Mouse (Mus musculus): ENCODE measurements at regions not wholly inside any gene's neighbourhood (a gene's known extent, or its start where the extent isn't known, plus 50 kb on each side); places are given as distances from the start of the nearest gene placed in this dataset.
A peak's percentile ranks its signal among the peaks of the same experiment; 100 is the strongest.

DNA sequence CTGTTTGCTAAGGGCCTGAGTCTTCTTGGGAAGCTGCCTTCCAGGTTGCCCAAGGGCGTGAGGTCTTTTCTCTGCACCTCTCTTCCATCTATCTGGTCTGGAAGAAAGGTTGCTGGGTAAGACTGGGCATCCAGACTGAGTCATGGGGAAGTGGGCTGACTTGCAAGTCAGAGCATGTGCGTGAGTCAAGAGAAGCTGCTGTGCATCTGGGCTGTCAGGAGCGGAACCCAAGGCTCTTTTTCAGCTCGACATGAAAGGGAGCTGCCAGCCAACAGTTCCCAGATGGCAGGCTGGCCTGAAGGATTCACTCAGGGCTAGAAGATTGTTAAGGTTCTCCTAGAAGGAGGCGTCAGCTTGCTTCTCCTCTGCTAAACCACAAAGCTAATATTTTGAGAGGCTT, 129.3 kb upstream of the Lrig1 start:
- no peak overlapping the region for H3K4me3 ChIP-seq
- ATAC-seq (ENCODE audit: low FRiP score) = no peak
- no peaks in the 10 kb centered on the region for H3K27me3 ChIP-seq
- H3K4me2 ChIP-seq = no peak overlapping the region
- H3K36me3 ChIP-seq = no peaks in the 10 kb centered on the region
- no peak overlapping the region for H3K9ac ChIP-seq
- H3K9me3 ChIP-seq = no peaks in the 10 kb centered on the region
- no peak overlapping the region for H3K27ac ChIP-seq
- H3K4me1 ChIP-seq (replicated peaks) = no peaks in the 10 kb centered on the region
- WGBS = 92% methylated on average over 5 of the region's 5 CpGs

GRCm38 (mm10) chr6:94826656-94827055, 126.7 kb upstream of the Lrig1 start:
- WGBS = 68% methylated on average over 2 of the region's 2 CpGs

GRCm38 (mm10) chr6:94818220-94818619, 118.3 kb upstream of the Lrig1 start:
- no peaks in the 10 kb centered on the region for H3K27me3 ChIP-seq

More at GRCm38 (mm10) chr6:94826656-94827055, 126.7 kb upstream of the Lrig1 start:
- ATAC-seq (ENCODE audit: low FRiP score) = no peak
- no peaks in the 10 kb centered on the region for H3K9me3 ChIP-seq
- no peak overlapping the region for H3K27ac ChIP-seq
- no peak overlapping the region for H3K9ac ChIP-seq
- H3K4me1 ChIP-seq (replicated peaks) = no peaks in the 10 kb centered on the region
- H3K27me3 ChIP-seq = no peaks in the 10 kb centered on the region
- no peaks in the 10 kb centered on the region for H3K36me3 ChIP-seq
- H3K4me3 ChIP-seq = no peak overlapping the region
- H3K4me2 ChIP-seq = no peak overlapping the region

GRCm38 (mm10) chr6:94816161-94816560, 116.2 kb upstream of the Lrig1 start:
- no peak overlapping the region for H3K27ac ChIP-seq
- no peak overlapping the region for H3K4me3 ChIP-seq
- peaks cover 20% of the 10 kb centered on the region for H3K4me1 ChIP-seq (replicated peaks)
- no peaks in the 10 kb centered on the region for H3K27me3 ChIP-seq
- H3K9me3 ChIP-seq = no peaks in the 10 kb centered on the region
- no peaks in the 10 kb centered on the region for H3K36me3 ChIP-seq
- H3K9ac ChIP-seq = no peak overlapping the region
- no peak overlapping the region for H3K4me2 ChIP-seq
- no peak for ATAC-seq (ENCODE audit: low FRiP score)
- WGBS = 69% methylated on average over 5 of the region's 5 CpGs

More at GRCm38 (mm10) chr6:94818220-94818619, 118.3 kb upstream of the Lrig1 start:
- Histone ChIP-seq H3K36me3 (no peaks in the 10 kb centered on the region), H3K4me2 (no peak overlapping the region), H3K9me3 (no peaks in the 10 kb centered on the region), H3K9ac (no peak overlapping the region), H3K4me3 (no peak overlapping the region), H3K27ac (no peak overlapping the region), H3K4me1 (replicated peaks) (peaks cover 13% of the 10 kb centered on the region)
- no peak for ATAC-seq (ENCODE audit: low FRiP score)
- 65% methylated on average over 6 of the region's 6 CpGs for WGBS

GRCm38 (mm10) chr6:94814711-94815110, 114.8 kb upstream of the Lrig1 start:
- Histone ChIP-seq H3K36me3 (no peaks in the 10 kb centered on the region), H3K9ac (no peak overlapping the region), H3K27ac (no peak overlapping the region), H3K9me3 (no peaks in the 10 kb centered on the region), H3K4me3 (no peak overlapping the region), H3K4me1 (replicated peaks) (peaks cover 20% of the 10 kb centered on the region), H3K27me3 (no peaks in the 10 kb centered on the region), H3K4me2 (no peak overlapping the region)
- no peak for ATAC-seq (ENCODE audit: low FRiP score)
- WGBS = 48% methylated on average over 3 of the region's 3 CpGs

- no peak for ATAC-seq (ENCODE audit: low FRiP score)
- WGBS = 46% methylated on average over 7 of the region's 7 CpGs
- Histone ChIP-seq H3K4me3 (no peak overlapping the region), H3K9me3 (no peaks in the 10 kb centered on the region), H3K27ac (no peak overlapping the region), H3K4me1 (replicated peaks) (peaks cover 20% of the 10 kb centered on the region), H3K36me3 (no peaks in the 10 kb centered on the region), H3K9ac (no peak overlapping the region), H3K4me2 (no peak overlapping the region), H3K27me3 (0 out of 2 replicates have a peak, but pooled peaks cover 2% of the 10 kb centered on the region)
Measured at GRCm38 (mm10) chr6:94813481-94814148, 113.7 kb upstream of the Lrig1 start.

DNA sequence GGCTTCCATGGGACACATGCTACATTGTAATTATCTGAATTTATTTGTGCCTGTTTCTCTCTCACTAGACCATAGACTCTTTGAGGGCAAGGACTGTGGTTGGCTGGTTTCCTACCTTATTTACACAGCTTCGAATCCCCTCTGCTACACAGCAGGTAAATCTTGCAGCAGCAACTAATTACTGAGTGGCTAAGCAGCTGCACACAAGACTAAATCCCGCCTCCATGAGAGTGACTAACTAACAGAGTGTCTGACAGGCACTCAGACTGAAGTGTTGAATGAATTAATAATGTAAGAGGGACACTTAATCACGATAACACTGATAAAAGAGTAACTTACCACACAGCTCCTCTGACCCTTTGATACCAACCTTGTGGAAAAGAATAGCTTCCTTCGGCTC, 111.9 kb upstream of the Lrig1 start:
- 0 out of 2 replicates have a peak, but pooled peaks cover 2% of the 10 kb centered on the region for H3K27me3 ChIP-seq
- 22% methylated on average over 4 of the region's 4 CpGs for WGBS
- H3K4me1 ChIP-seq (replicated peaks) = peaks cover 21% of the 10 kb centered on the region
- H3K9me3 ChIP-seq = no peaks in the 10 kb centered on the region
- no peak for ATAC-seq (ENCODE audit: low FRiP score)
- no peaks in the 10 kb centered on the region for H3K36me3 ChIP-seq
- no peak overlapping the region for H3K27ac ChIP-seq
- no peak overlapping the region for H3K4me3 ChIP-seq
- H3K4me2 ChIP-seq = no peak overlapping the region
- H3K9ac ChIP-seq = no peak overlapping the region

DNA sequence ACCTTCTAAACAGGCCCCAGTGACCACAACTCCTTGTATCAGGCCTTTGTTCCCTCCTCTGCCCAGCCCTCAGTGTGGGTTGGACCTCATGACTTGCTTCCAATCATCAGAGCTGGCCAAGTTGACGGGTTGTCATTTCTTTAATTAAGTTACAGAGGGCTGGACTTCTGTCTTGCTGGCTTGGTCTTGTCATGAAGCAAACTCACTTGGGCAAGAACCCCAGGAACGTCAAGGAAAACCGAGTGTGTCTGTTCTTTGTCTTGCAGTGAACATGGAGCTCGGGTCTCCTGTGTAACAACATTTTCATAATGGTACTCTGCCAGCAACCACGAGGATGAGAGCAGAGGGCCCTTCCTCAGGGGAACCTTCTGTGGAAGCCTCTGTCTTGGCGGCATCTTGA, 107.3 kb upstream of the Lrig1 start:
- ATAC-seq (ENCODE audit: low FRiP score) = no peak
- H3K9ac ChIP-seq = no peak overlapping the region
- H3K4me3 ChIP-seq = no peak overlapping the region
- no peak overlapping the region for H3K27ac ChIP-seq
- H3K4me2 ChIP-seq = no peak overlapping the region
- H3K27me3 ChIP-seq = peaks cover 5% of the 10 kb centered on the region; the same call in 1 of the 2 replicates
- no peaks in the 10 kb centered on the region for H3K36me3 ChIP-seq
- no peaks in the 10 kb centered on the region for H3K9me3 ChIP-seq
- H3K4me1 ChIP-seq (replicated peaks) = peaks cover 13% of the 10 kb centered on the region; the same call in 1 of the 2 replicates
- 82% methylated on average over 6 of the region's 6 CpGs for WGBS

- WGBS = 70% methylated on average over 12 of the region's 12 CpGs
- H3K4me3 ChIP-seq = no peak overlapping the region
- H3K9me3 ChIP-seq = no peaks in the 10 kb centered on the region
- H3K27me3 ChIP-seq = peaks cover 5% of the 10 kb centered on the region; the same call in 1 of the 2 replicates
- H3K36me3 ChIP-seq = no peaks in the 10 kb centered on the region
- peaks cover 8% of the 10 kb centered on the region; the same call in 1 of the 2 replicates for H3K4me1 ChIP-seq (replicated peaks)
- H3K27ac ChIP-seq = no peak overlapping the region
- no peak overlapping the region for H3K4me2 ChIP-seq
- H3K9ac ChIP-seq = no peak overlapping the region
- ATAC-seq (ENCODE audit: low FRiP score) = no peak
Measured at GRCm38 (mm10) chr6:94806481-94807160, 106.7 kb upstream of the Lrig1 start.

DNA sequence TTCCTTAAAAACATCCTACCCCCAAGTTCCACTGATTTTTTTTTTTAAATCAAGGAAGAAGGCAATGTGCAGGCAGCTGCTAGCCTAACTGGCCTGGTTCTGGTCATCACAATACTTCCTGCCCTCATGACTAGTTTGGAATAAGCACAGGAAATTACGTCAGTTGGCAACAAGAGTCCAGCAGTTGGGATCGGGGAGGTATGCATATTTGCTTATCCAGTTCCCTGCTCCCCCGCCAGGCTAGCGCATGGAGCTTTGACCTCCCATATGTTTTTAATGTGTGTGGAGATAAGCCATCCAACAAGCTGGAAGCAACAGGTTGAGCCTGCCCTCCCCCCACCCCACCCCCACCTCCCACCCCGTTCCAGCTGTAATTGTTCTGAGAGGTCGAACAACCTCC, 105.7 kb upstream of the Lrig1 start:
- no peaks in the 10 kb centered on the region for H3K9me3 ChIP-seq
- H3K27ac ChIP-seq = no peak overlapping the region
- peaks cover 14% of the 10 kb centered on the region for H3K4me1 ChIP-seq (replicated peaks)
- no peaks in the 10 kb centered on the region for H3K36me3 ChIP-seq
- no peak for ATAC-seq (ENCODE audit: low FRiP score)
- no peak overlapping the region for H3K4me3 ChIP-seq
- H3K4me2 ChIP-seq = no peak overlapping the region
- H3K9ac ChIP-seq = no peak overlapping the region
- 86% methylated on average over 6 of the region's 6 CpGs for WGBS
- H3K27me3 ChIP-seq = peaks cover 5% of the 10 kb centered on the region; the same call in 1 of the 2 replicates

- no peak overlapping the region for H3K4me3 ChIP-seq
- no peak for ATAC-seq (ENCODE audit: low FRiP score)
- WGBS = 76% methylated on average over 10 of the region's 10 CpGs
- no peaks in the 10 kb centered on the region for H3K36me3 ChIP-seq
- H3K27me3 ChIP-seq = peaks cover 5% of the 10 kb centered on the region; the same call in 1 of the 2 replicates
- H3K27ac ChIP-seq = no peak overlapping the region
- no peak overlapping the region for H3K9ac ChIP-seq
- H3K4me2 ChIP-seq = no peak overlapping the region
- H3K9me3 ChIP-seq = no peaks in the 10 kb centered on the region
- peaks cover 14% of the 10 kb centered on the region for H3K4me1 ChIP-seq (replicated peaks)
Measured at GRCm38 (mm10) chr6:94804284-94804815, 104.4 kb upstream of the Lrig1 start.

DNA sequence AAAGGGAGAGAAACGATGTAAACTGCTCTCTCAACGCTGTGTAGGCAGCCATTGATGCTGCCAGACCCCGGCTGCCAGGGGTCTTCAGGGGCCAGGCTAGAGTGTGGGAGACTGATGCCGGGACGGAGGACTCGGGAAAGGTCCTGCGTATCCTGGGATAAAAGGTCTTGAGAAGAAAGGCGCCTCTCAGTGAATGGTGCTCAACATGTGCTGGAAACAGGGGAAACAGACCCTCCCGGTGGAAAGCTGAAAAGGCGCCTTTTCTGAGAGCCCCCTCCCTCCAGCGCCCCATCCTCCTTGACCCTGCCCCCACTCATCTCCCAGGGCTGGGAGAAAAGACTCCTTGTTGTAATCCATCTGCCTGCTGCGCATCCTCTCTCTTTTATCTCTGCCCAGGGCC, 101.1 kb upstream of the Lrig1 start:
- Histone ChIP-seq H3K9ac (0 out of 2 replicates have a peak overlapping the region, but pooled peaks have one; percentile 19), H3K36me3 (no peaks in the 10 kb centered on the region), H3K9me3 (no peaks in the 10 kb centered on the region; the same call in 1 of the 2 replicates), H3K4me1 (replicated peaks) (peaks cover 8% of the 10 kb centered on the region), H3K27me3 (peaks cover 3% of the 10 kb centered on the region; the same call in 1 of the 2 replicates), H3K4me3 (no peak overlapping the region), H3K27ac (peak overlapping the region; percentile 23; the same call in 1 of the 2 replicates), H3K4me2 (peak overlapping the region; percentile 39)
- peak; percentile 57; the same call in 1 of the 2 replicates for ATAC-seq (ENCODE audit: low FRiP score)
- 4% methylated on average over 12 of the region's 12 CpGs for WGBS

Data from hindbrain, embryonic 13.5 days (tissue).